Mouse (Mus musculus): ENCODE data around the gene Syn3.

DNA sequence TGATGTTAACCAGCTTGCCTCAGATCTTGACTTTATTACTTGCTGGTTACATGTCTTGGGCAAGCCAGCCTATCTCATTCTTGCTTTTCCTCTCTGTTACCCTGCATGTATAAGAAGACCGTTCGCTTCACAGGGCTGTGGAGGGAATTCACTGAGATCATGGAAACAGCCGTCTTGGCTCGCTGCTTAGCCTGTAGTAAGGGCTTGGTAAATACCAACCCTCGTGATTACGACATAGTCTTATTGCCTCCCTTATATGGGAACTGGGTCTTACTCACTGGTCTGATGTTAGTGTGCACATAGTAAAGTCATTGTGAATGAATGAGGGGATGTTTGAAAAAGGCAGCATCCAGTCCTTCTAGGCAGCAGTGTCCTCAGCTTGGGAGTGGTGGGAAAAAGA lies 188.2 kb downstream of the Syn3 start:
- TF ChIP-seq GATA1 (IDR thresholded peaks at IDR 0.05; ENCODE audit: borderline replicate concordance, low read length): no peak
- TF ChIP-seq FLI1 (IDR thresholded peaks at IDR 0.05; ENCODE audit: low read length): no peak
